Mouse (Mus musculus) urinary bladder, postnatal 14 days (tissue): ENCODE measurements around the gene Rad51c.
A peak's percentile ranks its signal among the peaks of the same experiment; 100 is the strongest.
"Not testable (repeated sequence)": the region's sequence is repeated elsewhere in the genome, so short reads cannot be mapped to it uniquely, and the experiment has no call there.

Experiments
- DNase-seq: peaks from one replicate; pipeline ENCODE4 v3.0.0; 2021; ENCODE audit warnings: low spot score

The Rad51c gene

GRCm38 (mm10) chr11:87432447-87432846, 27.7 kb upstream of the Rad51c start:
- DNase-seq: no peak

- not testable (repeated sequence) for DNase-seq
These were observed 27.1 kb upstream of the Rad51c start for GRCm38 (mm10) chr11:87431813-87432212.

- no peak for DNase-seq
These were observed 25.6 kb upstream of the Rad51c start for GRCm38 (mm10) chr11:87430374-87430773.

- no peak for DNase-seq
These were observed 24.6 kb upstream of the Rad51c start for GRCm38 (mm10) chr11:87429363-87429762.

- no peak for DNase-seq
These were observed 23.4 kb upstream of the Rad51c start for GRCm38 (mm10) chr11:87428051-87428673.

- DNase-seq: no peak
These were observed 22.7 kb upstream of the Rad51c start for GRCm38 (mm10) chr11:87427273-87428050.

GRCm38 (mm10) chr11:87426450-87427250, 21.9 kb upstream of the Rad51c start:
- DNase-seq: peak; percentile 84

GRCm38 (mm10) chr11:87426121-87426449, 21.3 kb upstream of the Rad51c start:
- no peak for DNase-seq

- no peak for DNase-seq
These were observed 19.0 kb upstream of the Rad51c start for GRCm38 (mm10) chr11:87423551-87424325.

GRCm38 (mm10) chr11:87422511-87423340, 18.0 kb upstream of the Rad51c start:
- peak; percentile 83 for DNase-seq

- DNase-seq: no peak
These were observed 17.0 kb upstream of the Rad51c start for GRCm38 (mm10) chr11:87421760-87422201.

GRCm38 (mm10) chr11:87420861-87421260, 16.1 kb upstream of the Rad51c start:
- DNase-seq: no peak

- no peak for DNase-seq
These were observed 11.4 kb upstream of the Rad51c start for GRCm38 (mm10) chr11:87416120-87416519.

- not testable (repeated sequence) for DNase-seq
These were observed 8.7 kb upstream of the Rad51c start for GRCm38 (mm10) chr11:87413412-87413811.

GRCm38 (mm10) chr11:87404111-87404853, 472 bp downstream of the Rad51c start:
- peak; percentile 96 for DNase-seq

GRCm38 (mm10) chr11:87398402-87398801, 6.4 kb downstream of the Rad51c start:
- no peak for DNase-seq

- peak; percentile 8 for DNase-seq
These were observed 10.9 kb downstream of the Rad51c start for GRCm38 (mm10) chr11:87393855-87394254.

- DNase-seq: no peak
These were observed 19.1 kb downstream of the Rad51c start for GRCm38 (mm10) chr11:87385676-87386075.

- DNase-seq: no peak
These were observed 20.2 kb downstream of the Rad51c start for GRCm38 (mm10) chr11:87384551-87384950.

GRCm38 (mm10) chr11:87367865-87368580, 36.7 kb downstream of the Rad51c start:
- DNase-seq: no peak
